Comparison of ENCODE assay signal across 9 mouse cellular contexts in the genomic region with DNA sequence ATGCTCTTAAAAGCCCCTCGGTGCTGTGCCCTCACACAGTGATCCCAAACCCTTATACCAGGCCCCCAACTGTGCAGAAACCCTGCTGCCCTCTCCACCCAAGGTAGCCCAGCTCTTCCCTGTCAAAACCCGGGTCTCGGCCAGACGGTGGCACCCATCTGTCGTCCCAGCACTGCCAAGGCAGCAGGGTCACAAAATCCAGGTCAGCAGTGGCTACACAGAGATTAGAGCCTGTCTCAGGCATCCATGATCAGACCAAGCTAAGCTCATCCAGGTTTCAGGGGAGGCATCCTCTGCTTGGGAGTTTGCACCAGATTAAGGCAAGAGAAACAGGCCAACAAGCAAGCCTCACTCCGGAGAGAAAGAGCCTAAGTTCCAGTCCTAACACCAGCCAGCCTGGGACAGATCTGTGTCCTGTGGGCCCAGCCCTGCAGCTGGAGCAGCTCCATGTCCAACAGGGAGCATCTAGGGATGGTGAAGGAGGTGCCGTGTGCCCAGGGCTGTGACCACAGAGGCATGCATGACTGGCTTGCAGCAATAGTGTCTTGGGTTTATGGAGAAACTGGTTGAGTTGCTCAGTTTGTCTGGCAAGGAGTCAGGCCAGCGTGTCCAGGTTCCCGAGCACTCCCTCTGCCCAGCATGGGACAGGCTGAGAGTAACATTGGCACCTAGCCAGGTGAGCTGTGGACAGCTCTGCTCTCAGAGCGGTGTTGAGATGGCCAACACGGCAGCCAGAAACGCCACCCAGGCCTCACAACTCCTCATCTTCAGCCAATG. TPM values are rescaled to one million over a fixed set of nuclear protein-coding genes. Genes with fewer than 3 reads are reported as not detected.
DNase-seq lines count a peak whose midpoint lies in the region; ATAC-seq and TF ChIP-seq lines count a peak whose summit lies in the region.
"Had no signal": no experiment of that assay in that cellular context is flagged by ENCODE, and none has a peak within 500 bp of the region (broad histone marks: within the 10 kb centered on the region; RNA-seq: fewer than 3 reads in every experiment).

No protein-coding gene starts in this region.

- H3K9me3 ChIP-seq in kidney, embryonic 14.5 days (ENCODE audit: control insufficient read depth, low read length) = no peaks in the 10 kb centered on the region

- WGBS in kidney, embryonic 14.5 days = 71% methylated on average over 12 of the region's 12 CpGs
- WGBS in thymus, adult 2 months = 85% methylated on average over 12 of the region's 12 CpGs

- DNase-seq in kidney, adult 18-20 months = peak; percentile 27
- no peak for DNase-seq in kidney, adult 9 months
- DNase-seq in NIH3T3 (ENCODE audit: low read depth) = peak; percentile 19
- peak; percentile 90 for DNase-seq in cerebellum, adult 11-12 months
- DNase-seq in layer of hippocampus, postnatal 14 days (ENCODE audit: low spot score in 2 of 2) = no peak
- no peak for DNase-seq in spleen, adult 18-20 months
- no peak for DNase-seq in thymus, adult 2 months

- TF ChIP-seq CTCF in thymus, adult 2 months (IDR thresholded peaks at IDR 0.05; ENCODE audit: borderline replicate concordance, control insufficient read depth, extremely low read depth, insufficient read depth, low read length, poor library complexity) = no peak

- H3K4me2 ChIP-seq in kidney, embryonic 14.5 days (replicated peaks; ENCODE audit: low read depth, low read length) = no peak overlapping the region

- no peaks in the 10 kb centered on the region for H3K27me3 ChIP-seq in kidney, embryonic 14.5 days (ENCODE audit: control insufficient read depth, insufficient read depth, low read length)
- no peaks in the 10 kb centered on the region for H3K27me3 ChIP-seq in thymus, adult 2 months (ENCODE audit: control insufficient read depth, insufficient read depth, low read length)

- peaks cover 19% of the 10 kb centered on the region; the same call in 1 of the 2 replicates for H3K36me3 ChIP-seq in kidney, embryonic 14.5 days (ENCODE audit: control insufficient read depth, insufficient read depth, low read length)
- peaks cover 27% of the 10 kb centered on the region for H3K36me3 ChIP-seq in thymus, adult 2 months (ENCODE audit: control insufficient read depth, insufficient read depth, low read length)

- peak; percentile 61; the same call in 1 of the 2 replicates for ATAC-seq in kidney, embryonic 14.5 days (ENCODE audit: low FRiP score, low TSS enrichment)

- no peak for TF ChIP-seq POLR2A in thymus, adult 2 months (IDR thresholded peaks at IDR 0.05; ENCODE audit: control insufficient read depth, extremely low read depth, insufficient read depth, low read length, poor library complexity)

- peaks cover 6% of the 10 kb centered on the region; the same call in 1 of the 2 replicates for H3K4me1 ChIP-seq in kidney, embryonic 14.5 days (ENCODE audit: control insufficient read depth, insufficient read depth, low read length)
- no peaks in the 10 kb centered on the region for H3K4me1 ChIP-seq in thymus, adult 2 months (replicated peaks; ENCODE audit: control insufficient read depth, insufficient read depth, low read length)

- no peak overlapping the region for H3K4me3 ChIP-seq in kidney, embryonic 14.5 days (ENCODE audit: low read length)
- no peak overlapping the region for H3K4me3 ChIP-seq in thymus, adult 2 months (ENCODE audit: control insufficient read depth, insufficient read depth, low read length)

- H3K9ac ChIP-seq in kidney, embryonic 14.5 days (ENCODE audit: low read depth, low read length) = no peak overlapping the region

- H3K27ac ChIP-seq in kidney, embryonic 14.5 days (ENCODE audit: low read depth, low read length) = no peak overlapping the region
- no peak overlapping the region for H3K27ac ChIP-seq in thymus, adult 2 months (ENCODE audit: control insufficient read depth, insufficient read depth, low read length)

RNA-seq across cellular contexts. Expression of gene Smg9, which starts 24.7 kb away (rescaled TPM):
- 25.0 and 32.3 TPM in 2 replicates for polyA plus RNA-seq in kidney, embryonic 14.5 days (2014; fragmentation: Nextera tagmentation; extraction: Ambion mirVana)
- 10 to 100 TPM; 29.1 to 33.8 TPM for total RNA-seq in layer of hippocampus, postnatal 14 days (2021)
- polyA plus RNA-seq in thymus, adult 2 months (2012; rRNA removed) = 166 and 168 TPM in 2 replicates

RNA-seq across cellular contexts. Expression of gene Irgc1, which starts 28.0 kb away (rescaled TPM):
- polyA plus RNA-seq in kidney, embryonic 14.5 days (2014; fragmentation: Nextera tagmentation; extraction: Ambion mirVana) = not detected in 2 replicates
- not detected for total RNA-seq in layer of hippocampus, postnatal 14 days (2021)
- 0.97 and 3.0 TPM in 2 replicates for polyA plus RNA-seq in thymus, adult 2 months (2012; rRNA removed)
- polyA plus RNA-seq: stomach, embryonic 14.5 days had no signal

RNA-seq across cellular contexts. Expression of gene Plaur, which starts 38.1 kb away (rescaled TPM):
- polyA plus RNA-seq in kidney, embryonic 14.5 days (2014; fragmentation: Nextera tagmentation; extraction: Ambion mirVana) = 14.1 TPM in 2 replicates
- total RNA-seq in layer of hippocampus, postnatal 14 days (2021) = 1 to 10 TPM in 1 of 2 experiments, under 1 TPM in 1; 0.76 to 1.0 TPM
- polyA plus RNA-seq in thymus, adult 2 months (2012; rRNA removed) = 7.0 and 9.5 TPM in 2 replicates

RNA-seq across cellular contexts. Expression of gene Kcnn4, which starts 54.1 kb away (rescaled TPM):
- polyA plus RNA-seq in kidney, embryonic 14.5 days (2014; fragmentation: Nextera tagmentation; extraction: Ambion mirVana) = 2.6 and 3.3 TPM in 2 replicates
- total RNA-seq in layer of hippocampus, postnatal 14 days (2021) = under 1 TPM; 0.41 to 0.81 TPM
- polyA plus RNA-seq in thymus, adult 2 months (2012; rRNA removed) = 402 and 429 TPM in 2 replicates

RNA-seq across cellular contexts. Expression of gene Cadm4, which starts 57.7 kb away (rescaled TPM):
- polyA plus RNA-seq in kidney, embryonic 14.5 days (2014; fragmentation: Nextera tagmentation; extraction: Ambion mirVana) = 1.5 and 5.9 TPM in 2 replicates
- 100 to 1,000 TPM; 220 to 227 TPM for total RNA-seq in layer of hippocampus, postnatal 14 days (2021)
- polyA plus RNA-seq in thymus, adult 2 months (2012; rRNA removed) = 6.4 and 7.1 TPM in 2 replicates

Comparison
In these comparisons a context has a peak if more than half of its experiments do, and no peak if none do; other contexts are left out.
1. DNase-seq: peak in kidney, adult 18-20 months (single experiment), NIH3T3 (single experiment) and cerebellum, adult 11-12 months (single experiment); none in kidney, adult 9 months (single experiment), layer of hippocampus, postnatal 14 days (0 of 2), spleen, adult 18-20 months (0 of 2) and thymus, adult 2 months (single experiment).